In genomic region chr5:149998311-149998710, GRCm38 (mm10) we compare ENCODE assay signal across 27 mouse cellular contexts. TPM values are rescaled to one million over a fixed set of nuclear protein-coding genes. Genes with fewer than 3 reads are reported as not detected.
"Had no signal": no experiment of that assay in that cellular context is flagged by ENCODE, and none has a peak within 500 bp of the region (broad histone marks: within the 10 kb centered on the region; RNA-seq: fewer than 3 reads in every experiment).

No protein-coding gene starts in this region.

- ATAC-seq: liver, embryonic 12.5 days; midbrain, embryonic 13.5 days; midbrain, embryonic 16.5 days had no signal

- DNase-seq: kidney, adult 11 months; kidney, adult 8-10 months; kidney, postnatal 25 days; layer of hippocampus, adult 9-11 months; layer of hippocampus, postnatal 36 days; lung, adult 18-20 months; lung, postnatal 36 days; thymus, postnatal 25 days had no signal

- H3K9ac ChIP-seq: limb, embryonic 12.5 days; limb, embryonic 15.5 days; liver, embryonic 12.5 days; liver, embryonic 15.5 days; lung, embryonic 15.5 days; midbrain, embryonic 13.5 days; neural tube, embryonic 13.5 days had no signal

- H3K4me3 ChIP-seq: layer of hippocampus, adult 2 months; left cerebral cortex, adult 2 months; limb, embryonic 12.5 days; limb, embryonic 15.5 days; liver, embryonic 12.5 days; liver, embryonic 15.5 days; megakaryocyte, embryonic 14.5 days; midbrain, embryonic 10.5 days; midbrain, embryonic 13.5 days; myocyte; neural tube, embryonic 13.5 days had no signal

- H3K27me3 ChIP-seq: limb, embryonic 12.5 days; limb, embryonic 15.5 days; liver, embryonic 12.5 days; liver, embryonic 15.5 days; lung, embryonic 15.5 days; megakaryocyte, embryonic 14.5 days; midbrain, embryonic 13.5 days; neural tube, embryonic 13.5 days had no signal

- H3K4me2 ChIP-seq: limb, embryonic 12.5 days; limb, embryonic 15.5 days; liver, embryonic 12.5 days; liver, embryonic 15.5 days; midbrain, embryonic 13.5 days; neural tube, embryonic 13.5 days had no signal

- H3K36me3 ChIP-seq: limb, embryonic 12.5 days; limb, embryonic 15.5 days; liver, embryonic 12.5 days; liver, embryonic 15.5 days; lung, embryonic 15.5 days; midbrain, embryonic 10.5 days; midbrain, embryonic 13.5 days; neural tube, embryonic 13.5 days had no signal

- H3K27ac ChIP-seq: kidney, postnatal 0 days; layer of hippocampus, adult 2 months; left cerebral cortex, adult 2 months; limb, embryonic 12.5 days; limb, embryonic 15.5 days; liver, embryonic 12.5 days; liver, embryonic 15.5 days; lung, embryonic 15.5 days; midbrain, embryonic 10.5 days; midbrain, embryonic 13.5 days; neural tube, embryonic 13.5 days had no signal

- H3K9me3 ChIP-seq: limb, embryonic 15.5 days; liver, embryonic 12.5 days; liver, embryonic 15.5 days; lung, embryonic 15.5 days; midbrain, embryonic 13.5 days had no signal

- H3K4me1 ChIP-seq: limb, embryonic 15.5 days; liver, embryonic 12.5 days; liver, embryonic 15.5 days; megakaryocyte, embryonic 14.5 days; midbrain, embryonic 10.5 days; midbrain, embryonic 13.5 days; neural tube, embryonic 13.5 days had no signal

RNA-seq across cellular contexts. Expression of gene Rxfp2, which starts 20.2 kb away (rescaled TPM):
- total RNA-seq: monocyte, adult 5-6 weeks; neutrophil, adult 5-6 weeks had no signal
- polyA plus RNA-seq: large intestine, adult 2 months; liver, embryonic 15.5 days; myocyte; small intestine, adult 2 months; thymus, postnatal 0 days had no signal
